In the genomic region with DNA sequence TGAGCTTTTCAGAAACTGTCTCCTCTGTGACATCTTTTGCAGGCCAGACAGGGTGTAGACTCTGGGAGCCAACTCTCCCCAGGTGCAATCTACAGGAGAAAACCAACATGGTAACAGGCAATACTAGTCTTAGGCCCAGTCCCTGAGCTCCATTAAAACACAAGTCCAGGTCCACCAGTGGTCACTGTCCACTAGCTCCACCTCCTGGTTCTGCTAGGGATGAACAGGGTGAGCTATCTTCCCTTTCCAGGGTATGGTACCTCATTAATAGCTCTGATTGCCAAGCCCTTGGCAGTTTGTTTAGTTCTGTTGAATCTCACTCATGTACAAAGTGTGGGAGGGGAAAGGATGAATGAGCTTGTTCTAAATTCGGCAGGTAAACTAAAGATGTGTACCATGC, we compare ENCODE assay signal across 16 mouse cellular contexts.
A peak's percentile ranks its signal among the peaks of the same experiment; 100 is the strongest.
DNase-seq lines count a peak whose midpoint lies in the region; ATAC-seq and TF ChIP-seq lines count a peak whose summit lies in the region.
"Had no signal": no experiment of that assay in that cellular context is flagged by ENCODE, and none has a peak within 500 bp of the region (broad histone marks: within the 10 kb centered on the region; RNA-seq: fewer than 3 reads in every experiment).

No protein-coding gene starts in this region.

- intact Hi-C loops in gastrocnemius, adult 2 months (cut with DNase I), result no loop called here
- intact Hi-C loops in left cerebral cortex, adult 2 months (cut with DNase I), result loop anchor here (5.0 kb wide), 1 partner anchor 61 kb away; no protein-coding TSS in a partner anchor
- intact Hi-C loops in left cerebral cortex, postnatal 14 days (cut with DNase I), result no loop called here

- ATAC-seq in megakaryocyte, adult 5-6 weeks (ENCODE audit: poor library complexity, severe bottlenecking), result no peak

- H3K27ac ChIP-seq in gastrocnemius, adult 2 months, result no peak overlapping the region
- no peak overlapping the region for H3K27ac ChIP-seq in left cerebral cortex, adult 2 months
- H3K27ac ChIP-seq: heart, embryonic 15.5 days; hindbrain, embryonic 15.5 days; kidney, embryonic 15.5 days; limb, embryonic 12.5 days; midbrain, embryonic 10.5 days had no signal

- TF ChIP-seq CTCF in gastrocnemius, adult 2 months (IDR thresholded peaks at IDR 0.05), result peak; percentile 18; the same call in 1 of the 2 replicates
- TF ChIP-seq CTCF in left cerebral cortex, adult 2 months (IDR thresholded peaks at IDR 0.05), result peak; percentile 35

- no peak overlapping the region for H3K4me3 ChIP-seq in gastrocnemius, adult 2 months
- no peak overlapping the region for H3K4me3 ChIP-seq in left cerebral cortex, adult 2 months
- H3K4me3 ChIP-seq: heart, embryonic 15.5 days; hindbrain, embryonic 15.5 days; kidney, embryonic 15.5 days; limb, embryonic 12.5 days; midbrain, embryonic 10.5 days; myocyte had no signal

- DNase-seq in adrenal gland, adult 2 months, result peak; percentile 21
- no peak for DNase-seq in adrenal gland, postnatal 25 days
- DNase-seq in gastrocnemius, adult 2 months, result no peak
- no peak for DNase-seq in gastrocnemius, postnatal 25 days
- no peak for DNase-seq in left cerebral cortex, adult 2 months (ENCODE audit: extremely low spot score in 1 of 2, low spot score in 2 of 2)
- DNase-seq in left cerebral cortex, postnatal 14 days (ENCODE audit: low spot score in 2 of 2), result no peak
- DNase-seq in A20 (ENCODE audit: low read depth, low spot score), result peak; percentile 2
- DNase-seq: lung, adult 2 months; right cerebral cortex, postnatal 25 days had no signal

Comparison
In these comparisons a context has a peak if more than half of its experiments do, and no peak if none do; other contexts are left out.
1. DNase-seq: peak in adrenal gland, adult 2 months (single experiment) and A20 (single experiment); none in adrenal gland, postnatal 25 days (single experiment), gastrocnemius, adult 2 months (single experiment), gastrocnemius, postnatal 25 days (single experiment), left cerebral cortex, adult 2 months (0 of 2) and left cerebral cortex, postnatal 14 days (0 of 2).